Mouse (Mus musculus): ENCODE measurements around the gene Ccdc186.
A peak's percentile ranks its signal among the peaks of the same experiment; 100 is the strongest.
"Not testable (repeated sequence)": the region's sequence is repeated elsewhere in the genome, so short reads cannot be mapped to it uniquely, and the experiment has no call there.

Gene Ccdc186

GRCm38 (mm10) chr19:56801656-56802351 is 20.2 kb downstream of the Ccdc186 start:
- no peak for DNase-seq (ENCODE audit: low read depth, low spot score)

- DNase-seq (ENCODE audit: low read depth, low spot score): no peak
Measured at GRCm38 (mm10) chr19:56800930-56801655, 20.9 kb downstream of the Ccdc186 start.

GRCm38 (mm10) chr19:56800226-56800625 is 21.8 kb downstream of the Ccdc186 start:
- no peak for DNase-seq (ENCODE audit: low read depth, low spot score)

GRCm38 (mm10) chr19:56797376-56797775 is 24.6 kb downstream of the Ccdc186 start:
- no peak for DNase-seq (ENCODE audit: low read depth, low spot score)

GRCm38 (mm10) chr19:56788952-56789351 is 33.0 kb downstream of the Ccdc186 start:
- peak; percentile 18 for DNase-seq (ENCODE audit: low read depth, low spot score)

GRCm38 (mm10) chr19:56787911-56788310 is 34.1 kb downstream of the Ccdc186 start:
- DNase-seq (ENCODE audit: low read depth, low spot score): no peak

GRCm38 (mm10) chr19:56778532-56778931 is 43.5 kb downstream of the Ccdc186 start:
- not testable (repeated sequence) for DNase-seq (ENCODE audit: low read depth, low spot score)

- peak; percentile 34 for DNase-seq (ENCODE audit: low read depth, low spot score)
Measured at GRCm38 (mm10) chr19:56776719-56777382, 45.1 kb downstream of the Ccdc186 start.

GRCm38 (mm10) chr19:56775893-56776718 is 45.9 kb downstream of the Ccdc186 start:
- no peak for DNase-seq (ENCODE audit: low read depth, low spot score)

GRCm38 (mm10) chr19:56774971-56775892 is 46.8 kb downstream of the Ccdc186 start:
- DNase-seq (ENCODE audit: low read depth, low spot score): no peak

GRCm38 (mm10) chr19:56774408-56774962 is 47.5 kb downstream of the Ccdc186 start:
- DNase-seq (ENCODE audit: low read depth, low spot score): peak; percentile 18

- DNase-seq (ENCODE audit: low read depth, low spot score): no peak
Measured at GRCm38 (mm10) chr19:56773393-56773971, 48.5 kb downstream of the Ccdc186 start.

GRCm38 (mm10) chr19:56772158-56772557 is 49.8 kb downstream of the Ccdc186 start:
- no peak for DNase-seq (ENCODE audit: low read depth, low spot score)

GRCm38 (mm10) chr19:56769024-56769423 is 53.0 kb downstream of the Ccdc186 start:
- peak; percentile 62 for DNase-seq (ENCODE audit: low read depth, low spot score)

GRCm38 (mm10) chr19:56762686-56763085 is 59.3 kb downstream of the Ccdc186 start:
- DNase-seq (ENCODE audit: low read depth, low spot score): no peak

- no peak for DNase-seq (ENCODE audit: low read depth, low spot score)
Measured at GRCm38 (mm10) chr19:56761727-56762126, 60.3 kb downstream of the Ccdc186 start.

- DNase-seq (ENCODE audit: low read depth, low spot score): no peak
Measured at GRCm38 (mm10) chr19:56761096-56761495, 60.9 kb downstream of the Ccdc186 start.

GRCm38 (mm10) chr19:56760306-56760940 is 61.6 kb downstream of the Ccdc186 start:
- no peak for DNase-seq (ENCODE audit: low read depth, low spot score)

- no peak for DNase-seq (ENCODE audit: low read depth, low spot score)
Measured at GRCm38 (mm10) chr19:56759740-56760139, 62.2 kb downstream of the Ccdc186 start.

Data from telencephalon, adult 2 months (tissue).